Mouse (Mus musculus) limb, embryonic 15.5 days (tissue): ENCODE measurements around the gene Isoc2b. TPM values are rescaled to one million over a fixed set of nuclear protein-coding genes. Genes with fewer than 3 reads are reported as not detected.

Source experiments
- ATAC-seq: fragments of 200-750 bp; cut with Nextera tagmentation; 2 replicates; pipeline ENCODE4 v1.8.0; 2017; ENCODE audit warnings: low read depth, moderate TSS enrichment; ENCODE audit not compliant: insufficient number of reproducible peaks, low FRiP score, low TSS enrichment
- H3K27ac ChIP-seq: fragments of 300-500 bp; sonication (generic); 2 replicates; pipeline ENCODE4 v1.5.1; 2015; ENCODE audit warnings: moderate library complexity, mild to moderate bottlenecking, inconsistent platforms
- H3K27me3 ChIP-seq: fragments of 300-500 bp; sonication (generic); 2 replicates; pipeline ENCODE4 v1.6.1; 2015; ENCODE audit warnings: inconsistent platforms
- H3K36me3 ChIP-seq: fragments of 300-500 bp; sonication (generic); 2 replicates; pipeline ENCODE4 v1.6.1; 2015; ENCODE audit warnings: inconsistent platforms
- H3K4me1 ChIP-seq: fragments of 300-500 bp; sonication (generic); 2 replicates; pipeline ENCODE4 v1.6.1; 2015; ENCODE audit warnings: inconsistent platforms
- H3K4me2 ChIP-seq: fragments of 300-500 bp; sonication (generic); 2 replicates; pipeline ENCODE4 v1.6.1; 2015; ENCODE audit warnings: mild to moderate bottlenecking, inconsistent platforms
- H3K4me3 ChIP-seq: fragments of 300-500 bp; sonication (generic); 2 replicates; pipeline ENCODE4 v1.5.1; 2015; ENCODE audit warnings: mild to moderate bottlenecking, inconsistent platforms
- H3K9ac ChIP-seq: fragments of 300-500 bp; sonication (generic); 2 replicates; pipeline ENCODE4 v1.6.1; 2015; ENCODE audit warnings: inconsistent platforms
- H3K9me3 ChIP-seq: fragments of 300-500 bp; sonication (generic); 2 replicates; pipeline ENCODE4 v1.6.1; 2016; ENCODE audit warnings: inconsistent platforms
- WGBS: fragments of 180-500 bp; shearing (Covaris S2); methylation state at CpG from one replicate; pipeline ENCODE4 v1.1.7; 2015; 5-methylcytosine and 5-hydroxymethylcytosine counted together
- polyA plus RNA-seq: library from polyadenylated mRNA; unstranded; fragments of >200 nt; fragmentation: Nextera tagmentation; extraction: Ambion mirVana; gene quantifications from 2 replicates; pipeline ENCODE4 v1.2.1, GENCODE M21; 2015

Gene Isoc2b
- 12.7 and 12.9 TPM in 2 replicates for polyA plus RNA-seq

DNA sequence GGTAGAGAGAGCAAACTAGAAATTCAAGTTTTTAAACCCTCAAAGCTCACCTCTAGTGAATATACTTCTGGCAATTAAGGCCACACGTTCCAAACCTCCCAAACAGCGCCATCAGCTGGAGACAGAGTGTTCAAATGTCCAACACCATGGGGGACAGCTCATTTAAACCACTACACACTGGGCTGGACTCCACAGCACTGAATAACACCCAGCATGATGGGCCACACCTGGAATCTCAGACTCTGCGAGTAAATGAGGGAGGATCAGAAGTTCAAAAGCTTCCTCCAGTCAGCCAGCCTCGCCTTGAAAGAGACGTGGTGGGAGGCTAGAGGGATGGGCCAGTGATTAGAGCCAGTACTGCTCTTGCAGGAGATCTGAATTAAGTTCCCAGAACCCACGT is at the start of gene Isoc2b:
TSS of gene Isoc2b (minus strand) at position 126 of the 400 bp plus-strand sequence.
- Histone ChIP-seq H3K4me3 (no peak within 1 kb of the TSS), H3K36me3 (no peaks in the 10 kb centered on the region), H3K9me3 (no peaks in the 10 kb centered on the region), H3K4me1 (peaks cover 20% of the 10 kb centered on the region), H3K4me2 (no peak within 1 kb of the TSS), H3K27ac (no peak within 1 kb of the TSS), H3K9ac (no peak within 1 kb of the TSS), H3K27me3 (no peaks in the 10 kb centered on the region)
- no peak for ATAC-seq
- WGBS, result 43% methylated on average over 6 of the region's 6 CpGs

DNA sequence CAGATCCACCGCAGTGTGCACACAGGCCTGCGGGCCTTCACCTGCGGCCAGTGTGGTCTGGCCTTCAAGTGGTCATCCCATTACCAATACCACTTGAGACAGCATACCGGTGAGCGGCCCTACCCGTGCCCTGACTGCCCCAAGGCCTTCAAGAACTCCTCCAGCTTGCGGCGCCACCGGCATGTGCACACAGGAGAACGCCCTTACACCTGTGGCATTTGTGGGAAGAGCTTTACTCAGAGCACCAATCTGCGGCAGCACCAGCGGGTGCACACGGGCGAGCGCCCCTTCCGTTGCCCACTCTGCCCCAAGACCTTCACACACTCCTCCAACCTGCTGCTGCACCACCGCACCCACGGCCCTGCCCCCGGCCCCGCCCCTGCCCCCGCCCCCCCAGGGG is 49.0 kb upstream of the Isoc2b start:
- no peak for ATAC-seq

DNA sequence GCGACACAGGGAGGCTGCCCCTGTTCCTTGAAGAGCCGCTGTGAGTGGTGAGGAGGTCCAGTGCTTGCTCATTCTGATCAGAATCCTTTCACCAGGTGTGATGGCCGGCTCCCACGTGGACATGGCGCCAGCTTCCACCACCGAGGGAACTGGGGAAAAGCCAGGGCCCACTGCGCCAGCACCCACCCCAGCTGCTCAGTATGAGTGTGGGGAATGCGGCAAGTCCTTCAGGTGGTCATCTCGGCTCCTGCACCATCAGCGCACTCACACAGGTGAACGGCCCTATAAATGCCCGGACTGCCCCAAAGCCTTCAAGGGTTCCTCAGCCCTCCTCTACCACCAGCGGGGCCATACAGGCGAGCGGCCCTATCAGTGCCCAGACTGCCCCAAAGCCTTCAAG is 48.6 kb upstream of the Isoc2b start:
- Histone ChIP-seq H3K4me2 (no peak overlapping the region), H3K27ac (no peak overlapping the region), H3K4me1 (peaks cover 44% of the 10 kb centered on the region), H3K4me3 (no peak overlapping the region), H3K36me3 (peaks cover 37% of the 10 kb centered on the region), H3K9me3 (no peaks in the 10 kb centered on the region), H3K27me3 (no peaks in the 10 kb centered on the region), H3K9ac (no peak overlapping the region)
- WGBS, result 90% methylated on average over 15 of the region's 15 CpGs
- ATAC-seq, result no peak

More for the DNA sequence above, 49.0 kb upstream of the Isoc2b start:
- Histone ChIP-seq H3K36me3 (peaks cover 37% of the 10 kb centered on the region), H3K27ac (no peak overlapping the region), H3K27me3 (no peaks in the 10 kb centered on the region), H3K4me2 (no peak overlapping the region), H3K4me3 (no peak overlapping the region), H3K9me3 (no peaks in the 10 kb centered on the region), H3K9ac (no peak overlapping the region), H3K4me1 (peaks cover 47% of the 10 kb centered on the region)
- 84% methylated on average over 20 of the region's 21 CpGs for WGBS

DNA sequence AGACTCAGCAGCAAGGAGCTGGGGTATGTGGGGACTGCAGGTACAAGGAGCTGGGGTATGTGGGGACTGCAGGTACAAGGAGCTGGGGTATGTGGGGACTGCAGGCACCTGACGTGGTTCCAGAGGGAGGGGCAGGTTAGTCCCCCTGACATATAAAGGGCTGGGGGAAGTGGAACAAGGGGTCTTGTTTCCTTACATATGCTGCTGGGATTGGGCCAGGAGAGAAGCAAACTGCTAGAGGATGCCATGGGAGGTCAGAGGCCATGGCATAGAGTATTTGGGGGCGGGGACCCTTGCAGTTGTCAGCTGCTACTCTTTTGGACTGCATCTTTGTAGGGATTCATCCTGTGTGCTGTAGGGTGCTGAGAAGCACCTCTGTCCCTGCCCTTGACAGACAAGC is 47.4 kb upstream of the Isoc2b start:
- H3K4me2 ChIP-seq, result no peak overlapping the region
- H3K4me3 ChIP-seq, result no peak overlapping the region
- peaks cover 32% of the 10 kb centered on the region for H3K4me1 ChIP-seq
- no peak for ATAC-seq
- H3K27ac ChIP-seq, result no peak overlapping the region
- H3K36me3 ChIP-seq, result peaks cover 37% of the 10 kb centered on the region
- no peaks in the 10 kb centered on the region for H3K27me3 ChIP-seq
- no peaks in the 10 kb centered on the region for H3K9me3 ChIP-seq
- WGBS, result 85% methylated on average over 2 of the region's 2 CpGs
- H3K9ac ChIP-seq, result no peak overlapping the region

DNA sequence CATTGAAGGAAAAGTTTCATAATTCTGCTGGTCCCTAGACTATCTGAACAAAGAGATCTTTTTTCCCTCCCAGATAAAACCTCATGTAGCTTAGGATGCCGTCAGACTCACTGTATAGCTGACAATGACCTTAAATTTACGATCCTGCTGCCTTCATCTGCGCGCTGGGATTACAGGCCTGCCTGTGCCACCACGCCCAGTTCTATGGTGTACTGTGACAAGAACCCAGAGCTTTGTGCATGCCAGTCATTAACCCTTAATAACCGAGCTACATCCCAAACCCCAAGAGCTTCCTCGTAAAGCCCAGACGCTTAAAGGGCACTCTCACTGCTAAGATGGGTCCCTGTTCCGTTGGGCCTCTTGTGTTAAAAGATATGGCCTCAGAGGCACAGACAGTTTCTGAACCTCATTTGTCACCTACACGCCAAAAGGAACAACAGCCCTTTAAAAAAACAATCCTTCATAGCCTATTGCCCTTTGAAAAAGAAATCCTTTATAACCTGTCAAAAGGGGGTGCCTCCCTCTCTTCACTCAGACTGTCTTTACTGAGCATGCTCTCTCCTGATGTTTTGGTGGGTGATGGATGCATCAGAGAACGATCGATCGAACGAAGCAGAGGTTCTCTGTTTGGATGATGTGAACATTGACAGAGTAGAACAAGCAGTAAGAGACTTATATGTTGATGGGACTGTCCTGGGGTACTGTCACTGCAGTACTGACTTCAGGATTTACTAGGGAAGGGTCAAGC is 45.8 kb upstream of the Isoc2b start:
- Histone ChIP-seq H3K9me3 (no peaks in the 10 kb centered on the region), H3K4me2 (peak overlapping the region; percentile 72), H3K4me1 (peaks cover 24% of the 10 kb centered on the region), H3K27me3 (no peaks in the 10 kb centered on the region), H3K4me3 (peak overlapping the region; percentile 71), H3K9ac (peak overlapping the region; percentile 76), H3K36me3 (peaks cover 28% of the 10 kb centered on the region), H3K27ac (peak overlapping the region; percentile 99)
- WGBS, result 13% methylated on average over 14 of the region's 14 CpGs
- no peak for ATAC-seq

DNA sequence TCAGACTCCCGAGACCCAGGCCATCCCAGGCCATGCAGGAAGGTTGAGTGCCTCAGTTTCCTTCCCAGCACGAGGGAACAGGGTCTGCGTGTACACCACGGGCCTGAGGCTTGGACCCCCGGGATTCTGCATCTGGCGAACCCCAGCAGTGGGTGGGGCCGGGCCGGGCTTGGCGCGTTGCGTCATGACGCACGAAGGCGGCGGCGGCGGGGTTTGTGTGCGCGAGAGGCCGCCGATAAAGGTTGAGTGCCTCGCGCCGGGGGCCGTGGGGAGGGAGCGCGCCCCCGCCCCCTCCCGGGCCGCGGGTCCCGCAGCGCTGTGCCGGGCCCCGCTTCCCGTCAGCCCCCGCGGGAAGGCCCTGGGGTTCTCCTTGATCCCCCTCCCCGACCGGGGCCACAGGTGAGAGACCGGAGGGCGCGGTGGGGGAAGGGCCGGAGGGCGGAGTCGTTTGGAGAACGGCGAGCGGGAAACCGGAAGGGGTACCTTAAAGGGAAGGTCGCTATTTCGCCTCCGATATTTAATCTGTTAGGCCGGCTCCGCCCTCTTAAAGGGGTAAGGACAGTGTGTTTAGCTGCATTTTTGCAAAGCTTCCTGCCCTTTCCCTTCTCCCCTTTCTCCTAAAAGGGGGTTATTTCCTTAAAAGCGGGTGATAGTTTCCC is 45.1 kb upstream of the Isoc2b start, which contains the start of gene Zfp628:
TSS of gene Zfp628 (plus strand) at position 211 of the 659 bp plus-strand sequence.
- Histone ChIP-seq H3K4me3 (peak within 1 kb of the TSS; percentile 71), H3K4me2 (peak within 1 kb of the TSS; percentile 72), H3K36me3 (peaks cover 21% of the 10 kb centered on the region), H3K27ac (peak within 1 kb of the TSS; percentile 99), H3K9ac (peak within 1 kb of the TSS; percentile 76), H3K27me3 (no peaks in the 10 kb centered on the region), H3K4me1 (peaks cover 28% of the 10 kb centered on the region), H3K9me3 (no peaks in the 10 kb centered on the region)
- ATAC-seq, result peak; percentile 87
- under 1% methylated on average over 55 of the region's 56 CpGs for WGBS

DNA sequence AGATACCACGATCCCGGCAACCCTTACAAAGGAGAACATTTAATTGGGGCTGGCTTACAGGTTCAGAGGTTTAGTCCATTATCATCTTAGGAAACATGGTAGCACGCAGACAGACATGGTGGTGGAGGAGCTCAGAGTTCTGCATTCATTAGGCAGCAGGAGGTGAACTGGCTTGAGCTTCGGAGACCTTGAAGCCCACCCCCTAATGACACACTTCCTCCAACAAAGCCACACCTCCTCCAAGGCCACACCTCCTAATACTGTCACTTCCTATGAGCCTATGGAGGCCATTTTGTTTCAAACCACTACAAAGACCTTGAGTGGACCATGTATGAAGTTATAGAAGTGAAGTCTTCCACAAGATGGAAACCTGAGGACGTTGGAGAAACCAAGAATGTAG is 42.2 kb upstream of the Isoc2b start:
- H3K9ac ChIP-seq, result no peak overlapping the region
- H3K4me2 ChIP-seq, result no peak overlapping the region
- H3K27ac ChIP-seq, result 0 out of 2 replicates have a peak overlapping the region, but pooled peaks have one; percentile 47
- no peaks in the 10 kb centered on the region for H3K9me3 ChIP-seq
- 66% methylated on average over 5 of the region's 5 CpGs for WGBS
- H3K4me3 ChIP-seq, result no peak overlapping the region
- H3K4me1 ChIP-seq, result peaks cover 30% of the 10 kb centered on the region
- no peaks in the 10 kb centered on the region for H3K36me3 ChIP-seq
- no peaks in the 10 kb centered on the region for H3K27me3 ChIP-seq
- ATAC-seq, result no peak

DNA sequence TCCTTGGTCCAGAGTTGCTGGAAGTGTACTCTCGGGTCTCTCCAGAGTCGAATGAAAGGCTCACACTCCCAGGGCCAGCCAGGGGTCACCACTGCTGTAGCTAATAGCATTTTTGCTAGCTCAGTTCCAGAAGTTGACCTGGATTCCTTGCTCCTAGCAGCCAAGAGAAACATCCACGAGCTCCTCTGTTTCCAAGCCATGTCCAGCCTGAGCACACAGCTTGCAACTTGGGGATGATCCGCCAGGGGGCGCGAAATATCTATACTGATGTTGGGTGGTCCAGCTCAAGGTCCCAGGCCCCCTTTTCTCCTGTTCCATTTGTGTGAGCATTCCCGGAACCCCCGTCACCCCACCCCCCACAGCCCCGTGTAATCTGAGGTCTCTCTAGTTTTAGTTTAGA is 41.5 kb upstream of the Isoc2b start:
- Histone ChIP-seq H3K4me1 (peaks cover 26% of the 10 kb centered on the region), H3K36me3 (no peaks in the 10 kb centered on the region), H3K9me3 (no peaks in the 10 kb centered on the region), H3K27ac (peak overlapping the region; percentile 47), H3K9ac (no peak overlapping the region), H3K4me2 (no peak overlapping the region), H3K4me3 (no peak overlapping the region), H3K27me3 (no peaks in the 10 kb centered on the region)
- no peak; the same call in 1 of the 2 replicates for ATAC-seq
- 30% methylated on average over 9 of the region's 9 CpGs for WGBS

DNA sequence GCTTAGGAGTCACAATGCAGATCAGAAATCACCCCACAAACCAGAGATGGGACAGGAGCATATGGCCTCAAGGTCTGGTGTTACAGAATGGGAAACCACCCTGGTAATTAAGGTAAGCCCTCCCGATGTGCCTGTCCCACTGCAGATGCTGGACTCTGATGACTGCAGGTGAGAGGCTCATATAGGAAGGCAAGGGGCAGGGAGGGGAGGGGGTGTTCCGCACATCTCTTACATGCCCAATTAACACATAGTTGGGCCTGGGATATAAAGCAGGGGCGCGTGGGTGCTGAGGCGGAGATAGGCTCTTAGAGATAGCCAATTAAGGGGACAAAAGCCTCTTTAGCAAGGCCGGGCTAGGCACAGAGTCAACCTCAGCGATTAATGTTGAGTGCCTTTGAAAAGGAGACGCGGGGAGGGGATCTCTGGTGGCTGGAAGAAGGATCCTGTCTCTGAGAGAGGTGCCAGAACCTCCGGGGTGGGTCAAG is 36.5 kb upstream of the Isoc2b start, which contains the start of gene Gm36210:
TSS of gene Gm36210 (minus strand) at position 51 of the 485 bp plus-strand sequence.
- WGBS, result 60% methylated on average over 10 of the region's 10 CpGs
- H3K9ac ChIP-seq, result 0 out of 2 replicates have a peak within 1 kb of the TSS, but pooled peaks have one; percentile 10
- H3K27me3 ChIP-seq, result no peaks in the 10 kb centered on the region
- no peaks in the 10 kb centered on the region for H3K9me3 ChIP-seq
- H3K27ac ChIP-seq, result no peak within 1 kb of the TSS
- H3K4me2 ChIP-seq, result no peak within 1 kb of the TSS
- ATAC-seq, result no peak
- peaks cover 13% of the 10 kb centered on the region; the same call in 1 of the 2 replicates for H3K4me1 ChIP-seq
- no peaks in the 10 kb centered on the region for H3K36me3 ChIP-seq
- no peak within 1 kb of the TSS for H3K4me3 ChIP-seq

DNA sequence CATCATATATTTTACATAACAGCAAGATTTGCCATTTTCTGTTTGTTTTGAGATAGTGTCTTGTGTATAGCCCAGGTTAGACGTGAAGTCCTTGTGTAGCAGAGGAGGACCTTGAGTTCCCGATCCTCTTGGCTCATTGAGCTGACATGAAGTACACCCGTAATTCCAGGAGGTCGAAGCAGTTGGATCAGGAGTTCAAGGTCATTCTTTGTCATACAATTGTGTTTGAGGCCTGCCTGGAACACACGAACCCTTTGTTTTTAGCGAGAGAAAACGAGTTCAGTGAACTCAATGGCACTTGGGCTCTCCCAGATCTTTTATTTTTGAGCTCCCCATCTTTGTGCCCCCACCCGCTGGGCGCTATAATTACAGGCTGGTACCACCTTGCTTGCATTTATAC is 32.3 kb upstream of the Isoc2b start:
- 79% methylated on average over 9 of the region's 9 CpGs for WGBS
- ATAC-seq, result no peak

DNA sequence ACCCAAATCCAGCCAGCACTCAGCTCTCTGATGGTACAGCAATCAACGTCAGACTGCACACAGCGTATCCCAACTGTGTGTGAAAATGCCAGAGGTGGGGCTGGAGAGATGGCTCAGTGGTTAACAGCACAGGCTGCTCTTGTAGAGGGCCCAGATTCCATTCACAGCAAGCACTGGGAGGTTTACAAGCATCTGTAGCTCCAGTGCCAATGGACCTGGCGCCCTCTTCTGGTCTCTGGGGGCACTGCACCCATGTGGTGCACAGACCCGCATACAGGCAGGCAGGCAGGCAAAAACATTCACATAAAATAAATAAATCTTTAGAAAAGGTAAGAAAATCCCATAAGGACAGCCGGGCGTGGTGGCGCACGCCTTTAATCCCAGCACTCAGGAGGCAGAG is 31.1 kb upstream of the Isoc2b start:
- H3K9me3 ChIP-seq, result no peaks in the 10 kb centered on the region
- H3K27me3 ChIP-seq, result peaks cover 21% of the 10 kb centered on the region; the same call in 1 of the 2 replicates
- H3K4me3 ChIP-seq, result no peak overlapping the region
- peaks cover 17% of the 10 kb centered on the region for H3K4me1 ChIP-seq
- H3K9ac ChIP-seq, result no peak overlapping the region
- no peak for ATAC-seq
- 52% methylated on average over 8 of the region's 8 CpGs for WGBS
- no peaks in the 10 kb centered on the region for H3K36me3 ChIP-seq
- no peak overlapping the region for H3K4me2 ChIP-seq
- H3K27ac ChIP-seq, result no peak overlapping the region

More for the DNA sequence above, 32.3 kb upstream of the Isoc2b start:
- Histone ChIP-seq H3K4me2 (no peak overlapping the region), H3K9ac (no peak overlapping the region), H3K4me3 (no peak overlapping the region), H3K4me1 (peaks cover 17% of the 10 kb centered on the region), H3K27ac (no peak overlapping the region), H3K27me3 (peaks cover 21% of the 10 kb centered on the region; the same call in 1 of the 2 replicates), H3K9me3 (no peaks in the 10 kb centered on the region), H3K36me3 (no peaks in the 10 kb centered on the region)

DNA sequence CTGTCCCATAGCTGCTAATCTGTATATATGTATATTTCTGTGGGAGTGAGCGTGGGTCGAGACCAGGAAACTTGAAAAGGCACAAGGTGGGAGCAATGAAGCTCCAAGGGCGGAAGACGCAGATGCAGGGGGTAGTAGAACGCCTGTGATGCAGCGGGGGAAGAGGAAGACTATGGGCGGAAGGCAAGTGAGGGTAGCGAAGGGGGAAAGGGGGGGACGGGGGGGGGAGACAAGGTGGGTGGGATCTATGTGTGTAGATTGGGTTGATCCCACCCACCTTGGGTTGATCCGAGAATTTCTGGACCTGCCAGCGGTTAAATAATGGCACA is 30.4 kb upstream of the Isoc2b start:
- H3K4me1 ChIP-seq, result peaks cover 17% of the 10 kb centered on the region
- no peak overlapping the region for H3K9ac ChIP-seq
- H3K27me3 ChIP-seq, result peaks cover 21% of the 10 kb centered on the region; the same call in 1 of the 2 replicates
- peak overlapping the region; percentile 26 for H3K4me3 ChIP-seq
- WGBS, result 17% methylated on average over 11 of the region's 11 CpGs
- no peak overlapping the region for H3K27ac ChIP-seq
- no peaks in the 10 kb centered on the region for H3K36me3 ChIP-seq
- ATAC-seq, result no peak
- H3K9me3 ChIP-seq, result no peaks in the 10 kb centered on the region
- peak overlapping the region; percentile 40; the same call in 1 of the 2 replicates for H3K4me2 ChIP-seq
